Mouse (Mus musculus) lung, postnatal 0 days (tissue): ENCODE results near the gene Dusp10. TPM values are rescaled to one million over a fixed set of nuclear protein-coding genes. Genes with fewer than 3 reads are reported as not detected.
A peak's percentile ranks its signal among the peaks of the same experiment; 100 is the strongest.

Experiments used
- ATAC-seq: fragments of 200-750 bp; cut with Nextera tagmentation; 2 replicates; pipeline ENCODE4 v1.8.0; 2017; ENCODE audit warnings: moderate library complexity
- DNase-seq: peaks from one replicate; pipeline ENCODE4 v3.0.0-alpha.2; 2016; ENCODE audit warnings: low spot score
- H3K27ac ChIP-seq: fragments of 300-500 bp; sonication (generic); 2 replicates; pipeline ENCODE4 v1.5.1; 2014; ENCODE audit warnings: antibody characterized with exemption, mild to moderate bottlenecking, low read length, mixed read lengths
- H3K27me3 ChIP-seq: fragments of 300-500 bp; sonication (generic); replicated peaks from 2 replicates; pipeline ENCODE4 v1.6.1; 2014; ENCODE audit warnings: low read length, mixed read lengths; ENCODE audit not compliant: insufficient read depth
- H3K36me3 ChIP-seq: fragments of 300-500 bp; sonication (generic); 2 replicates; pipeline ENCODE4 v1.6.1; 2014; ENCODE audit warnings: low read length, mixed read lengths; ENCODE audit not compliant: insufficient read depth
- H3K4me1 ChIP-seq: fragments of 300-500 bp; sonication (generic); 2 replicates; pipeline ENCODE4 v1.6.1; 2014; ENCODE audit warnings: antibody characterized with exemption, low read depth, low read length, mixed read lengths; ENCODE audit not compliant: insufficient read depth
- H3K4me2 ChIP-seq: fragments of 300-500 bp; sonication (generic); replicated peaks from 2 replicates; pipeline ENCODE4 v1.6.1; 2014; ENCODE audit warnings: low read depth, mild to moderate bottlenecking, low read length, moderate library complexity, mixed read lengths
- H3K4me3 ChIP-seq: fragments of 300-500 bp; sonication (generic); 2 replicates; pipeline ENCODE4 v1.5.1; 2014; ENCODE audit warnings: low read depth, low read length
- H3K9ac ChIP-seq: fragments of 300-500 bp; sonication (generic); replicated peaks from 2 replicates; pipeline ENCODE4 v1.6.1; 2014; ENCODE audit warnings: low read depth, mild to moderate bottlenecking
- H3K9me3 ChIP-seq: fragments of 300-500 bp; sonication (generic); 2 replicates; pipeline ENCODE4 v1.6.1; 2016; ENCODE audit warnings: low read length, mixed read lengths
- CTCF ChIP-seq: IDR thresholded peaks from 2 replicates; pipeline ENCODE4 v1.5.1; 2016; ENCODE audit warnings: antibody characterized with exemption, mild to moderate bottlenecking
- EP300 ChIP-seq: IDR thresholded peaks from 2 replicates; pipeline ENCODE4 v1.6.1; 2016; ENCODE audit warnings: antibody characterized with exemption, mild to moderate bottlenecking, control low read depth
- WGBS: fragments of 180-500 bp; shearing (Covaris S2); extraction: QIAGEN DNeasy Blood & Tissue Kit; methylation state at CpG from one replicate; pipeline ENCODE4 v1.1.7; 2014; 5-methylcytosine and 5-hydroxymethylcytosine counted together
- polyA plus RNA-seq: library from polyadenylated mRNA; unstranded; fragments of >200 nt; fragmentation: Nextera tagmentation; extraction: Ambion mirVana; gene quantifications from 2 replicates; pipeline ENCODE4 v1.2.1, GENCODE M21; 2015

Gene Dusp10
- polyA plus RNA-seq, 1 experiment from 2014 or later: 6.7 TPM

GRCm38 (mm10) chr1:184058206-184058605 is 45.1 kb downstream of the Dusp10 start:
- Histone ChIP-seq H3K4me2 (no peak overlapping the region), H3K27ac (no peak overlapping the region), H3K27me3 (no peaks in the 10 kb centered on the region), H3K4me1 (peaks cover 13% of the 10 kb centered on the region; the same call in 1 of the 2 replicates), H3K9me3 (no peaks in the 10 kb centered on the region), H3K4me3 (no peak overlapping the region), H3K9ac (no peak overlapping the region), H3K36me3 (no peaks in the 10 kb centered on the region)
- no peak for TF ChIP-seq CTCF
- TF ChIP-seq EP300: no peak
- DNase-seq (peak; percentile 48), ATAC-seq (no peak)
- 51% methylated on average over 8 of the region's 8 CpGs for WGBS

- WGBS: 60% methylated on average over 3 of the region's 3 CpGs
- no peak for DNase-seq
- no peaks in the 10 kb centered on the region for H3K36me3 ChIP-seq
- no peaks in the 10 kb centered on the region for H3K27me3 ChIP-seq
- no peak for ATAC-seq
- peak overlapping the region; percentile 76 for H3K27ac ChIP-seq
- TF ChIP-seq CTCF (no peak), EP300 (no peak)
- H3K4me2 ChIP-seq: no peak overlapping the region
- no peaks in the 10 kb centered on the region for H3K9me3 ChIP-seq
- no peak overlapping the region for H3K9ac ChIP-seq
- H3K4me1 ChIP-seq: peaks cover 13% of the 10 kb centered on the region; the same call in 1 of the 2 replicates
- no peak overlapping the region for H3K4me3 ChIP-seq
These were observed 46.7 kb downstream of the Dusp10 start for GRCm38 (mm10) chr1:184059814-184060213.

- peak; percentile 96 for DNase-seq
- Histone ChIP-seq H3K27ac (peak overlapping the region; percentile 84), H3K4me3 (no peak overlapping the region), H3K36me3 (no peaks in the 10 kb centered on the region), H3K4me2 (no peak overlapping the region), H3K9me3 (no peaks in the 10 kb centered on the region), H3K9ac (no peak overlapping the region), H3K4me1 (peaks cover 13% of the 10 kb centered on the region; the same call in 1 of the 2 replicates), H3K27me3 (no peaks in the 10 kb centered on the region)
- TF ChIP-seq EP300 (peak; percentile 41), CTCF (peak; percentile 1; the same call in 1 of the 2 replicates)
- WGBS: 13% methylated on average over 9 of the region's 9 CpGs
- peak; percentile 91 for ATAC-seq
These were observed 47.3 kb downstream of the Dusp10 start for GRCm38 (mm10) chr1:184060381-184060780.

- TF ChIP-seq EP300 (peak; percentile 40; the same call in 1 of the 2 replicates), CTCF (no peak)
- WGBS: 26% methylated on average over 4 of the region's 4 CpGs
- Histone ChIP-seq H3K27ac (peak overlapping the region; percentile 84), H3K9ac (no peak overlapping the region), H3K36me3 (no peaks in the 10 kb centered on the region), H3K9me3 (no peaks in the 10 kb centered on the region), H3K4me3 (no peak overlapping the region), H3K4me2 (no peak overlapping the region), H3K4me1 (peaks cover 13% of the 10 kb centered on the region; the same call in 1 of the 2 replicates), H3K27me3 (no peaks in the 10 kb centered on the region)
- ATAC-seq (peak; percentile 80), DNase-seq (peak; percentile 72)
These were observed 48.0 kb downstream of the Dusp10 start for GRCm38 (mm10) chr1:184060828-184061734.

DNA sequence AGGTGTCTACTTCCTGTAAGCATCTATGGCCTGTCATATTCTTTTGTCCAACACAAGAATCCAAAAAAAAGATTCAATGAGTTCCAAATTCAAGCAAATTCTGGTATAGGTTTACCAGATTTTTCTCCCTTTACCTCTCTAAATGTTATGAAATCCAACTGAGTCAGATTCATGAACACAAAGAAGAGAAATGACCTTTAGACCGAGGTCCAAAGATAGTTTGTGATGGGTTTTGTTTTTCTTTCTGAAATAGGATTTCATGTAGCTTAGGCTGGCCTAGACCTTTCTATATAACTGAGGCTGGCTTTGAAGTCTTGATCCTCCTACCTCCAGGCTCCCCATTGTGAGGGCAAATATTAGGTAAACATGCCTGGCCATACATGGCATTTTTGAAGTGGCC is 48.8 kb downstream of the Dusp10 start:
- H3K27ac ChIP-seq: peak overlapping the region; percentile 84
- no peaks in the 10 kb centered on the region for H3K9me3 ChIP-seq
- no peak overlapping the region for H3K9ac ChIP-seq
- no peak overlapping the region for H3K4me3 ChIP-seq
- H3K4me2 ChIP-seq: no peak overlapping the region
- H3K4me1 ChIP-seq: peaks cover 13% of the 10 kb centered on the region; the same call in 1 of the 2 replicates
- TF ChIP-seq CTCF: no peak
- no peak for TF ChIP-seq EP300
- no peaks in the 10 kb centered on the region for H3K36me3 ChIP-seq
- H3K27me3 ChIP-seq: no peaks in the 10 kb centered on the region
- 78% methylated on average over 1 of the region's 1 CpGs for WGBS
- DNase-seq: no peak
- ATAC-seq: no peak

DNA sequence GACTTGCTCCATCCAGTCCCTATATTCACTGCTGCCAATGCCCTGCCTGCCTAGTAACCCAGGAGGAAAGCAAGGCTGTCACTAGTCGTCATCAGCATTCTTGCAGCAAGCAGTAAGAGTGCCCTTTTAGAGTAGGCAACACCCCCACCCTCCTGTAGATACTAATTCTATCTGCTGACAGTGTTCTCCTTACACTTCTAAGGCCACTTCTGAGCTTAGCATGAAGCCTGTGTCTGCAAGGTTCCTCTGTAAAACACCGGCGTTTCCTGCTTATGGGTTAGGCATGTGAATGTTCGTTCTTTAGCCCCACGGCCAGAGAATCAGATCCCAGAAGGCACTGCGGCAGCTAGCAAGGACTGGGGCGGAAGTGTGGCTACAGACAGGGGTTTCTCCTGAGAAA is 51.2 kb downstream of the Dusp10 start:
- Histone ChIP-seq H3K4me3 (no peak overlapping the region), H3K9me3 (no peaks in the 10 kb centered on the region), H3K36me3 (no peaks in the 10 kb centered on the region), H3K4me1 (peaks cover 13% of the 10 kb centered on the region; the same call in 1 of the 2 replicates), H3K4me2 (no peak overlapping the region), H3K9ac (no peak overlapping the region), H3K27me3 (no peaks in the 10 kb centered on the region), H3K27ac (no peak overlapping the region)
- ATAC-seq (no peak), DNase-seq (no peak)
- TF ChIP-seq CTCF (no peak), EP300 (no peak)
- 71% methylated on average over 7 of the region's 7 CpGs for WGBS
